Mouse (Mus musculus): Measurements from ENCODE around the gene Krt35. TPM values are rescaled to one million over a fixed set of nuclear protein-coding genes. Genes with fewer than 3 reads are reported as not detected.

The Krt35 gene
- not detected for total RNA-seq (2022)

- no peak for DNase-seq (ENCODE audit: low spot score in 2 of 2)
Observed at GRCm38 (mm10) chr11:100096141-100096540, at the start of gene Krt35. Gene Krt35 (minus strand): TSS chr11:100096241.

GRCm38 (mm10) chr11:100145104-100145503 lies 49.1 kb upstream of the Krt35 start:
- no peak for DNase-seq (ENCODE audit: low spot score in 2 of 2)

GRCm38 (mm10) chr11:100140966-100141365 lies 44.9 kb upstream of the Krt35 start:
- DNase-seq (ENCODE audit: low spot score in 2 of 2), result no peak

- DNase-seq (ENCODE audit: low spot score in 2 of 2), result no peak
Observed at GRCm38 (mm10) chr11:100139391-100139790, 43.4 kb upstream of the Krt35 start.

GRCm38 (mm10) chr11:100138809-100139208 lies 42.8 kb upstream of the Krt35 start:
- no peak for DNase-seq (ENCODE audit: low spot score in 2 of 2)

GRCm38 (mm10) chr11:100137693-100138092 lies 41.7 kb upstream of the Krt35 start:
- no peak for DNase-seq (ENCODE audit: low spot score in 2 of 2)

- no peak for DNase-seq (ENCODE audit: low spot score in 2 of 2)
Observed at GRCm38 (mm10) chr11:100136559-100136958, 40.5 kb upstream of the Krt35 start.

GRCm38 (mm10) chr11:100135731-100136130 lies 39.7 kb upstream of the Krt35 start, which contains the start of gene Krt15:
Gene Krt15 (minus strand): TSS chr11:100135928.
- no peak for DNase-seq (ENCODE audit: low spot score in 2 of 2)

- DNase-seq (ENCODE audit: low spot score in 2 of 2), result no peak
Observed at GRCm38 (mm10) chr11:100124901-100125300, 28.9 kb upstream of the Krt35 start.

- DNase-seq (ENCODE audit: low spot score in 2 of 2), result no peak
Observed at GRCm38 (mm10) chr11:100121466-100121865, 25.4 kb upstream of the Krt35 start, which contains the start of gene Krt13. Gene Krt13 (minus strand): TSS chr11:100121566.

- DNase-seq (ENCODE audit: low spot score in 2 of 2), result no peak
Observed at GRCm38 (mm10) chr11:100120331-100120730, 24.3 kb upstream of the Krt35 start.

GRCm38 (mm10) chr11:100113742-100114029 lies 17.6 kb upstream of the Krt35 start:
- DNase-seq (ENCODE audit: low spot score in 2 of 2), result no peak

GRCm38 (mm10) chr11:100112935-100113741 lies 17.1 kb upstream of the Krt35 start:
- no peak for DNase-seq (ENCODE audit: low spot score in 2 of 2)

GRCm38 (mm10) chr11:100105576-100106122 lies 9.6 kb upstream of the Krt35 start, which contains the start of gene Krt36:
Gene Krt36 (minus strand): TSS chr11:100105626.
- no peak for DNase-seq (ENCODE audit: low spot score in 2 of 2)

- DNase-seq (ENCODE audit: low spot score in 2 of 2), result no peak
Observed at GRCm38 (mm10) chr11:100102693-100103429, 6.8 kb upstream of the Krt35 start.

GRCm38 (mm10) chr11:100100391-100100790 lies 4.3 kb upstream of the Krt35 start:
- DNase-seq (ENCODE audit: low spot score in 2 of 2), result no peak

- no peak for DNase-seq (ENCODE audit: low spot score in 2 of 2)
Observed at GRCm38 (mm10) chr11:100097819-100098218, 1.8 kb upstream of the Krt35 start.

- DNase-seq (ENCODE audit: low spot score in 2 of 2), result no peak
Observed at GRCm38 (mm10) chr11:100088378-100089025, 7.5 kb downstream of the Krt35 start.

- DNase-seq (ENCODE audit: low spot score in 2 of 2), result no peak
Observed at GRCm38 (mm10) chr11:100087861-100088260, 8.2 kb downstream of the Krt35 start, which contains the start of gene Krt32. Gene Krt32 (minus strand): TSS chr11:100088226.

GRCm38 (mm10) chr11:100073873-100074272 lies 22.2 kb downstream of the Krt35 start:
- no peak for DNase-seq (ENCODE audit: low spot score in 2 of 2)

- no peak for DNase-seq (ENCODE audit: low spot score in 2 of 2)
Observed at GRCm38 (mm10) chr11:100067293-100068036, 28.6 kb downstream of the Krt35 start.

Measured in layer of hippocampus, adult 8-10 months (tissue).